Mouse (Mus musculus) frontal cortex, postnatal 14 days (tissue): ENCODE measurements at regions not wholly inside any gene's neighbourhood (a gene's known extent, or its start where the extent isn't known, plus 50 kb on each side); places are given as distances from the start of the nearest gene placed in this dataset.

Experiments used
- DNase-seq, 2 experiments: peaks; one replicate each; pipeline ENCODE4 v3.0.0; 2022; ENCODE audit warnings: low spot score in 2 of 2

- no peak for DNase-seq
These were observed 377.4 kb downstream of the Kcnj2 start for GRCm38 (mm10) chr11:111443381-111443780.

- DNase-seq = no peak
These were observed 378.8 kb downstream of the Kcnj2 start for GRCm38 (mm10) chr11:111444791-111445190.

- DNase-seq = no peak
These were observed 379.8 kb downstream of the Kcnj2 start for GRCm38 (mm10) chr11:111445764-111446163.

DNA sequence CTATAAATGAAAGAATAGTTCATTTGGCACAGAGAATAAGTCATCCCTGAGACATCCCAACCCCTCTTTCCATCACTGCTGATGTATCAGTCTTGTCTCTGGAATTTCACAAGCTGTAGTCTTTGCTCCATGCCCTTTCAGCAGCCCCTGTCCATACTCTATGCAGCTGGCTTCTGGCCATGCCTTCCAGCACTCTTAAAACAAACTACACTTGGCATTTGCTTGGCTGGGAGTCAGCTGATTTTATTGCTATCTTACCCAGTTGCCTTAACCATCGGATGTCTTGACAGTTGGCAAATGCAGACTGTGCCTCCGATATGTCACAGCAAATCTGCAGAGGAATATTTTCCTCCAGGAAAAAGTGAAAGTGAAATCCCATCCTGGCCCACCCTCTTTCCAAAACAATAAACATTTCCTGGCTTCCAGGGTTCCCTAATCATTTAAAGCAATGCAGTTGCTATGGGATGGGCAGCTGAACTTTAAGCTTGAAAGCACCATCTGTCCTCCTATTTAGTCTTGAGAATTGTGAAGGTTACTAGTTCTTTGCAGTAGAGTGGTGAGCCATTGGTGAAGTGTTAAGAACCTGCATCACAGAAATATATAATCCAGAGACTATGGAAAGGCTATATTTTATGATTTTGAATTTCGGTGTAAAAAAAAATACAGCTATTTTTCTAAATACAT is 385.0 kb downstream of the Kcnj2 start:
- peak; percentile 6 to 7 for DNase-seq

DNA sequence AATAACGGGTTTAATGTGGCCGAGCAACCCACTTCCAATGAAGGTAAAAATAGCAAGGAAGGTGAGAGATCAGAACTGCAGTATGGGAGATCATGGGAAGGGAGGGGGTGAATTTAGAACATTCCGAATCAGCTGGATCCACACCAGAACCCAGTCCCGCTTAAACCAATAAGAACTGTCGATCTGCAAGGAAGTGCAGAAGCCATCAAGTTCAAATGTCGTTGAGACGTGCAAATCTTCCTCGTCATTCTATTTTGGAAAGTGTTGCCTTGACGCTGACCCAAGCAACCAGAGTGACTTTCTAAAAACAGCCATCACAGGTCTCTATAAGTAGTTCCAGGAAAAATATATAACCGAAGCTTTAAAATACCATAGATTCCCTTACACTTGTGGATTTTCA is 394.1 kb downstream of the Kcnj2 start:
- DNase-seq = no peak

- no peak for DNase-seq
These were observed 419.0 kb downstream of the Kcnj2 start for GRCm38 (mm10) chr11:111484981-111485380.

GRCm38 (mm10) chr11:111512471-111512870 is 446.5 kb downstream of the Kcnj2 start:
- no peak for DNase-seq

- peak; percentile 61 for DNase-seq
These were observed 456.8 kb downstream of the Kcnj2 start for GRCm38 (mm10) chr11:111522716-111523115.

- peak; percentile 23 to 53 for DNase-seq
These were observed 457.5 kb downstream of the Kcnj2 start for GRCm38 (mm10) chr11:111523465-111523864.

GRCm38 (mm10) chr11:111526010-111526742 is 460.2 kb downstream of the Kcnj2 start:
- DNase-seq = no peak

- no peak for DNase-seq
These were observed 463.6 kb downstream of the Kcnj2 start for GRCm38 (mm10) chr11:111529591-111529990.

DNA sequence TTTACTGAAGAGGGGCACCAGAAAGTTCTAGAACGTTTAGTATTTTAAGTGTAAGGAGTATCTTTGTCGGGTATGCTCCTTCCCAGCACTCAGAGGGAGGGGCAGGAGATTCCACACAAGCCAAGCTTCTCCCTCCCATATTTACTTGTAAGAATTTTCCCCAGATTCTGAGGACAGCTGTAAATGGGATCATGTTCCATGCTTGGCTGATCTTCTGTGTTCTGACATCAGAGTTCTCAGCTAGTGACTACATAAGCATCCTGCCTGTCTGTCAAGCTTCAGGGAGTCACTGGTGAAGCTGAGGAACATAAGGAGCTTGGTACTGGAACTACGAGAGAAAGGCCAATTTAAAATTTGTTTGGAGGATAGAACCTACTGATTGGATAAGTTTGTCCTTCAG is 464.9 kb downstream of the Kcnj2 start:
- DNase-seq = no peak

DNA sequence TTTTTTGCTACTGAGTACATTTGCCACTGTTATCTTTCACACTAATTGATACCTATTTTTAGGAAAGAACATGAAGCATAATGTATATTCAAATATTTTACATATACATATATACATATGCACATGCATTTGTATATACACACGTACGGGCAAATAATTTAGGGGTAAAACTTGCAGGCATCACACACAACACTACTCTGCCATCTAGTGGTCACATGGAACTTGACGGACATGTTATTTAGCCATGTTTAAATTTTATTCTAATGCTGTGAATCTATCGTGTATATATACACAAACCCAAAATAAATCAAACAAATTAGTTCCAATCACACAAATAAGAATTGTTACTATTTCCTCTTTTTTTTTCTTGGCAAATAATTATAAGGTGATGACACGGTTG is 466.5 kb downstream of the Kcnj2 start:
- DNase-seq = no peak

DNA sequence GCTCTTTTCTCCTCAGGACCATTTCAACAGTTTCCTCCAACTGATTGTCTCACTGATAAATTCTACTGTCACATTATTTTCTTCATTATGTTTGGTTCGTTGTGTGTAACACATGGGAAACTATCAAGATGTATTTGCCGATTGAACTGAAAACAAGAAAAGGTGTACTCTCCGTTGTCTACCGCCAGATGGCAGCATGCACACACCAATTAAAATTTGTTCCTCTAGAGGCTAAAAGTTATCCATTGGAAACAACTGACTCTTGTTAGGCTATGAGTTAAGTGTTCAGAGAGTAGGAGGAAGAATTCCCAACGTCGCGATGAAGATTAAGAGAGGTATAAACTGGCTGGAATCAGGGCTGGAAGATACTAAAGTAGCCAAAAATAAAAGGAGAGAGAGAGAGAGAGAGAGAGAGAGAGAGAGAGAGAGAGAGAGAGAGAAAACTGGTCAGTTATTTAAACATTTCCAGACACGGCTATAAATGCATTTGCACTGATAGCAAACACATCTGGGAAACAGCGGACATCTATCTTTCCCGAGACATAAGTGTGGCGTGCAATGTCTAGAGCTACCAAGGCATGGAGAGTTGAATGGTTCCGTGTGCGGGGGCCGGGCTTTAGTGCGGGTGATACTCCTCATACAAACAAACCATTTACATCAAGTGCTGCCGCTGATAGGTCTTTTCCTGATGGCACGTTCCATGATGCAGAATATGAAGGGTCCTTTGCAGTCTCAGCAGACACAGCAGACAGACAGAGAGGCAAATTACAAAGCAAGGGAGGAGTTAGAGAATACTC is 470.3 kb downstream of the Kcnj2 start:
- DNase-seq = peak in 1 of 2 experiments; percentile 52

DNA sequence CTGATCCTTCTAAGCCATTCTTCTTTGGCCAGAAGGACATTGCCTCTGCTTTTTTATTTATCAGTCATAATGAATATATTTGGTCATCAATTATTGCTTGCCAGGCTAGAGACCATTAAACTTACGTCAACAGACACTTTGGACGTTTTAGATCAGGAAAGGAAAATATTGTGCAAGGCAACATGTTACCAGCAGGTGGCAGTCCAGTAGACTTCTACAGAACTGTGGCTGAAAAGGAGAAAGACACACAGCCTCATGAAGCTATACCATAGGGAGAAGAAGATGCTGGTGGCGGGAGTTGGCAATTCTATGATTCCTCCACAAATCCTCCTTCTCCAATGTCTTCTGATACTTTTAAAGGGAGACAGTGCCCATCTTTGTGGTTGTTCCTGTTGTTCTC is 471.7 kb downstream of the Kcnj2 start:
- DNase-seq = peak in 1 of 2 experiments; percentile 70

- no peak for DNase-seq
These were observed 474.0 kb downstream of the Kcnj2 start for GRCm38 (mm10) chr11:111539960-111540359.

GRCm38 (mm10) chr11:111545291-111545690 is 479.3 kb downstream of the Kcnj2 start:
- DNase-seq = no peak

DNA sequence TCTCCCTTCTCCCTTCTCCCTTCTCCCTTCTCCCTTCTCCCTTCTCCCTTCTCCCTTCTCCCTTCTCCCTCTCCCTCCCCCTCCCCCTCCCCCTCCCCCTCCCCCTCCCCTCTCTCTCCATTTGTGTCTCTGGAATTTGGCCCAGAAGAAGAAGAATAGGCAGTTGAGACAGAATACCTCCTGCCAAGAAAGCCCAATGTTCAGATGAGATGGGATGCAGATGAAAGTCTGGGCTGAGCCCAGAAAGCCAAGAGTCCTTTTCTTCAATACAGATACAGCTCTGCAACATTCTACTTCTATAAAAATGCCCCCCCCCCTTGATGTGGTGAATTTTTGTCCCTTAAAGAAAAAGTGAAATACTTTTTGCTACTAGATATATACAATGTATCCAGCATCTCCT is 489.2 kb downstream of the Kcnj2 start:
- DNase-seq = no peak

DNA sequence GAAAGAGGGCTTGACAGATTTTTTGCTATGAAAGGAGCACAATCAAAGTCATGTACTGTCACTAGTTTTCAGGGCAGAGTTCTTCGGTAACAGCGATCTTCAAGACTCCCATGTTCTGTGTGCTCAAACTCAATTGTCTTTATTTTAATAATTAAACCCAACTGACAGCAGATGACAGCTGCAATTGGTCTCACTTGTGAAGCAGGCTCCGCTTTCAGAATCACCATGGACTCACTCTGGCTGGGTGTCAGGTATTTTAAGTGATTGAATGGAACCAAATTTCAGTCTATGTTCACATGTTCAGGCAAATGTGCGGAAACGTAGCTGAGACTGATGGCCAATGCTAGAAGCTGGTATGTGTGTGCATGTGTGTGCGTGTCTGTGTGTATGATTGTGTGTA is 489.7 kb downstream of the Kcnj2 start:
- DNase-seq = no peak

DNA sequence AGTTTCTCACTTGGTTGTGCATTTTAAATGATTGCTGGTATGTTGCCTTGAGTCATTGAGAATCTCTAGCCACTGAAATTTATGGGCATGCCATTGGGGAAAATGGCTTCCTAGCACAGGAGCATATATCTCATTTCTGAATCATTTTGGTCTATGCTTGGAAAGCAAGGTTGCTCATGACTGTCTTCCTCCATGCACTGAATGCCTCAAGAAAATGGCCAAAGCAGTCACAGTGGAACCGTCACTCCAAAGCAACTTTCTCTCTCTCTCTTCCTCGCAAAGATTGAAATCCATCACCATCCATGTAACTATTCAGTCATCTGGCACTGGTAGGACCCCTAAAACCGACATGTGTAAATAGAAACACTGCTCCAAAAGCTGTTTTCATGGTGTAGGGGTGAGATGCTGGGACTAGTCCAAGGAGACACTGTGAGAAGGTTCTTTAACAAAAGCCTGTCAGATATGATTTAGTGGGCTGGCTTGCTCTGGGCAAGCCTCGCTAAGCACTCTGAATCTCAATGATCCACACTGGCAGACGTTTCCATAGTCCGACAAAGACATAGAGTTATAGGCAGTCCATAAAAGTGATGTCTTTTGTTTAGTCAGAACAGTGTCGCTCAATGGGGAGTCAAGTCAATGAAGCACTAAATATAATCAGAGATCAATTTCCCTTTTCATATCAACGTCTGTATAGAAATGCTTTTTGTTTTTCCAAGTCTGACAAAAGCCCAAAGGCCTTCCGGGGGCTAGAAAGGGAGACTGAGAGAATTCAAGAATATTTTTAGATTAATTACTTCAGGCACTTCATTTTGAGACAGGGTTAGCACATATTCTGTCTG is 492.6 kb downstream of the Kcnj2 start:
- no peak for DNase-seq

- no peak for DNase-seq
These were observed 497.2 kb downstream of the Kcnj2 start for GRCm38 (mm10) chr11:111563171-111563570.

DNA sequence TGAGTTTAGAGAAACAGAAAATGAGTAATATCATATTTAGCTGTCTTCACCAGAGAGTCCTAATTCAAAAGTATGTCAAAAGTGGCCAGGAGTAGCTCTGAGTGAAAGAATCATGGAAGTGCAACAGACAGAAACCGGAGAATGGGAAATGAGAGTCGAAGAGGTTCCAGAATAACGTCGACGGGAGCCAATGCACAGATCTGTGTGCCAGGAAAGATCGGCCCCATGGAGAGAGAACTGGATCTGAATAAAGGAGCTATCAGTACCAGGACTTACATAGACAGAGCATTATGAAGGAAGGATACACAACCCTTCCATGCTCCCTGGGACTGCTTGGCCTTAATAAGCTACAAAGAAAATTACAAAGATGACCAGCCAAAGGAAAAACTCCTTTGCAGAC is 502.1 kb downstream of the Kcnj2 start:
- no peak for DNase-seq
